Mouse (Mus musculus) embryo, embryonic 10.5 days (tissue): ENCODE data around the gene B3galnt2.
"Not testable (repeated sequence)": the region's sequence is repeated elsewhere in the genome, so short reads cannot be mapped to it uniquely, and the experiment has no call there.

ENCODE experiments used
- DNase-seq: peaks from one replicate; pipeline ENCODE4 v3.0.0-alpha.2; 2015; ENCODE audit warnings: low spot score

B3galnt2 gene

GRCm38 (mm10) chr13:14011454-14011995 lies 57.3 kb downstream of the B3galnt2 start:
- no peak for DNase-seq

- no peak for DNase-seq
Measured at GRCm38 (mm10) chr13:14014001-14014400, 59.7 kb downstream of the B3galnt2 start.

GRCm38 (mm10) chr13:14014540-14014939 lies 60.3 kb downstream of the B3galnt2 start:
- no peak for DNase-seq

GRCm38 (mm10) chr13:14015609-14016008 lies 61.3 kb downstream of the B3galnt2 start:
- no peak for DNase-seq

GRCm38 (mm10) chr13:14018283-14018682 lies 64.0 kb downstream of the B3galnt2 start:
- no peak for DNase-seq

GRCm38 (mm10) chr13:14018852-14019251 lies 64.6 kb downstream of the B3galnt2 start:
- no peak for DNase-seq

- not testable (repeated sequence) for DNase-seq
Measured at GRCm38 (mm10) chr13:14021417-14021816, 67.1 kb downstream of the B3galnt2 start.

- DNase-seq, result no peak
Measured at GRCm38 (mm10) chr13:14025554-14025953, 71.3 kb downstream of the B3galnt2 start.

- no peak for DNase-seq
Measured at GRCm38 (mm10) chr13:14026154-14026820, 72.0 kb downstream of the B3galnt2 start.

GRCm38 (mm10) chr13:14033309-14034072 lies 79.2 kb downstream of the B3galnt2 start:
- no peak for DNase-seq

GRCm38 (mm10) chr13:14034073-14034348 lies 79.7 kb downstream of the B3galnt2 start:
- DNase-seq, result no peak

GRCm38 (mm10) chr13:14035352-14035751 lies 81.1 kb downstream of the B3galnt2 start:
- not testable (repeated sequence) for DNase-seq

- no peak for DNase-seq
Measured at GRCm38 (mm10) chr13:14035875-14036630, 81.8 kb downstream of the B3galnt2 start.

- no peak for DNase-seq
Measured at GRCm38 (mm10) chr13:14038911-14039291, 84.6 kb downstream of the B3galnt2 start.

GRCm38 (mm10) chr13:14039292-14039965 lies 85.2 kb downstream of the B3galnt2 start, which contains the start of gene Tbce:
Gene Tbce, minus strand, starts transcription at chr13:14039638.
- DNase-seq, result peak; percentile 94

- peak; percentile 4 for DNase-seq
Measured at GRCm38 (mm10) chr13:14040186-14040585, 85.9 kb downstream of the B3galnt2 start.

GRCm38 (mm10) chr13:14043851-14044250 lies 89.6 kb downstream of the B3galnt2 start:
- DNase-seq, result no peak

GRCm38 (mm10) chr13:14044521-14044920 lies 90.3 kb downstream of the B3galnt2 start:
- DNase-seq, result no peak
